Mouse (Mus musculus): ENCODE measurements at regions not wholly inside any gene's neighbourhood (a gene's known extent, or its start where the extent isn't known, plus 50 kb on each side); places are given as distances from the start of the nearest gene placed in this dataset.

- DNase-seq, result no peak
These were observed 155.6 kb upstream of the Jmjd1c start for GRCm38 (mm10) chr10:66940368-66940767.

GRCm38 (mm10) chr10:66940922-66941321 lies 155.0 kb upstream of the Jmjd1c start:
- no peak for DNase-seq

GRCm38 (mm10) chr10:66941974-66942373 lies 154.0 kb upstream of the Jmjd1c start:
- peak; percentile 43 to 49 for DNase-seq

DNA sequence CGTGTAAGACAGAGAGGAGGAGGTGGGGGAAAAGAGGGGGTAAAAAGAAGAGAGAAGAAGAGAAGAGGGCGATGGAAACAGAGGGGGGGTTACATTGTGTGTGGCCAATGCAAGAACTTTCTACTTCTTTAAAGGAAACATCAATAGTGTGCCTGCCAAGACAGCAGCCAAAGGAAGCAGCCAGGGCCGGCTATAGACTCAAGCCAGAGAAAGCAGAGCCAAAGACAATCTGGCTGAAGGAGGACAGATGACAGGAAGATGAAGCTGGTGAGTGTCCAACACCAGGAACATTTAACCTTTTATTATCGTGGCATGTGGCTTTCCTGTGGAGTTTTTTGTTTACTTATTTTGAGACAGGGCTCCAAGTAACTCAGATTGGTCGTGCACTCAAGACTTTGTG lies 152.1 kb upstream of the Jmjd1c start:
- DNase-seq, result peak; percentile 50 to 59

DNA sequence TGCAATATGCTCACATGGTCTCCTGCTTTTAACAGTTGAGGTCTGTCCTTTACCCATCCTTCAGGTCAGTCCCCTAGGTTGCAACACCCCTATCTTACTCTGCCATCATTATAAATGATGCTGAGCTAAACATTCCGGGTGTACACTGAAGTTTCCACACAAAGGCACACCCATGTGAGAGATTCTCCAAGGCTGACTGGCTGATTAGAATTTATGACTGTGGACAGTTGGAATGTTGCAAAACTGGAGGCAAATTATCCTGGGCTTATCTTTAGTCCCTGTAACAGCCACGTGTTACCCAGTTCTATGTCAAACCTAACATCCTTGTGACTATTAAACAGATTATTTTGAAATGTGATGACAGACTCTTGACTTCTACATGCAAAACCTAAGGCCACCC lies 149.8 kb upstream of the Jmjd1c start:
- DNase-seq, result no peak

DNA sequence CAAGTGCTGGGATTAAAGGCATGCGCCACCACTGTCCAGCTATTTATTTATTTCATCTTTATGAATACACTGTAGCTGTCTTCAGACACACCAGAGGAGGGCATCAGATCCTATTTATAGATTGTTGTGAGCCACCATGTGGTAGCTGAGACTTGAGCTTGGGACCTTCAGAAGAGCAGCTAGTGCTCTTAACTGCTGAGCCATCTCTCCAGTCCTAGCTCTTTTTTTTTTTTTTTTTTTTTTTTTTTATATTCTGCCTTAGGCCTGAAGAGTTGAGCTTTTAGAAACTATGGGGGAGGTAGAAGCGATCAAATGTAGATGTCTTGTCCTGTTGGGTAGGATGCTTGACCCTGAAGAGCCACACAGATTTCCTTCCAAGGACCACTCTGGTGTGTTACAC lies 147.6 kb upstream of the Jmjd1c start:
- no peak for DNase-seq

- no peak for DNase-seq
These were observed 145.5 kb upstream of the Jmjd1c start for GRCm38 (mm10) chr10:66950441-66950840.

DNA sequence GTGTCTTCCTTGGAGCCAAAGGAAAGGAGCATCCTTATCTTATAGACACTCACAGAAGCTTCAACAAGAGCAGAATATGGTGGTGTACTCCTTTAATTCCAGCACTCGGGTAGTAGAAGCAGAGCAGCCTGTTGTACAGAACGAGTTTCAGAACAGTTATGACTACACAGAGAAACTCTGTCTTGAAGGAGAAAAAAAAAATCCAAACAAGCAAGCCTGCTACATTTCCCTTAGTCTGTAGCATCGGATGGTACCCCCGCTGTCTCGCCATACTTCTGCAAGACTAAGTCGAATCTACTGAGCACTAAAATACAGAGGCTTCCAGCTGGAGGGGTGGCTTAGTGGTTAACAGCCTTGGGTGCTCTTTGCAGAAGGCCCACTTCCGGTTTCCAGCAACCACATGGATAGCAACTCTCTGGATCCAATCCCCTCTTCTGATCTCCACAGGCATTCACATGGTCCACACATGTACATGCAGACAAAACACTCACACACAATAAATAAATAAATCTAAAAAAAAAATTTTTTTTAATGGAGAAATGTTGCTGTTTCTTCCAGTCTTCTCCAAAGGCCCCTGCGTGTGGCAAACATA lies 144.6 kb upstream of the Jmjd1c start:
- no peak for DNase-seq

DNA sequence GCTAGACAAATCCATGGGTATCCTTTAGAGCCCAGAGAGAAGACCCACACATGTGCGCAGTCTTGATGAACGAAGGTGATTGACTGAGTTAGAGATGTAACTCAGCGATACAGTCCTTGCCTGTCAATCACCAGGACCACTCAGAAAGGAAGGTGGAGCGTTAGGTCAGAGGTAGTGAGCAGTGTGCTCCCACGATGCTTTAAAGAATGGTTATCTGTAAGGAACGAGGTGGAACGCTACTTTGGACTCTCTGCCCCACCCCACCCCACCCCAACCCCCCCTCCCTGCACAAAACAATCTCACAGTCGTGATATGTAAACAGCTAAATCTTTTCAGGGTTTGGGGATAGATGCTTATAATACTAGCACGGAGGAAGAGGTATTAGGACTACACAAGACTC lies 144.0 kb upstream of the Jmjd1c start:
- DNase-seq, result no peak

- DNase-seq, result peak; percentile 30 to 61
These were observed 142.5 kb upstream of the Jmjd1c start for GRCm38 (mm10) chr10:66953248-66953975.

GRCm38 (mm10) chr10:66953976-66954505 lies 141.9 kb upstream of the Jmjd1c start:
- peak; percentile 35 to 53 for DNase-seq

- DNase-seq, result no peak
These were observed 140.5 kb upstream of the Jmjd1c start for GRCm38 (mm10) chr10:66955430-66955829.

DNA sequence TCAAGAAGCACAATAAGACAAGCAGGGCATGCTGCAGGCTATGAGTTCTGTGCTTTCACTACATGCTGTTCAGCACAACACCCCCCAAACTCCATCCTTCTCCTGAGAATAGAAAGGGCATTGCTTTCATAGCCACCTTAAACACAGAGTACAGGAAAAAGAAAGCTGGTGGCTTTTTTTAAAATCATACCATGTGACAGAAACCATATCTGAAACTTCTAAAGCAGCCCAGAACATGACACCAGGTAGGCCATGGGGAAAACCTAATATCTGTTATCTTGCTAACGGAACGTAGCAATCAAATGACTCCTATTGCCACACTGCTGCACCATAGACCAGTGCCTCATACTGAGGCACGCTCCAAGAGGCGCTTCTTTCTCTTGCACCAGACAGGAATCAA lies 139.3 kb upstream of the Jmjd1c start:
- DNase-seq, result no peak

GRCm38 (mm10) chr10:66957373-66957772 lies 138.6 kb upstream of the Jmjd1c start:
- no peak for DNase-seq

Measured in cerebellum, postnatal 14 days (tissue).